Mouse (Mus musculus) MEL (cell line): ENCODE measurements at regions not wholly inside any gene's neighbourhood (a gene's known extent, or its start where the extent isn't known, plus 50 kb on each side); places are given as distances from the start of the nearest gene placed in this dataset.

Experiments used
- CHD2 ChIP-seq: IDR thresholded peaks from 2 replicates; pipeline ENCODE4 v1.6.1; 2011; ENCODE audit warnings: low read length, improper control_type of control experiment
- CTCF ChIP-seq, 3 experiments: IDR thresholded peaks in 2 of 3; conservative IDR thresholded peaks in 1 of 3; 2 replicates each; pipeline ENCODE4 v1.5.1; 2011 to 2012; ENCODE audit warnings: low read length in 3 of 3, low read depth in 2 of 3, mild to moderate bottlenecking in 2 of 3, improper control_type of control experiment in 1 of 3, inconsistent platforms in 1 of 3, mixed read lengths in 1 of 3, moderate library complexity in 1 of 3; ENCODE audit not compliant: control insufficient read depth in 1 of 3, insufficient read depth in 1 of 3, poor library complexity in 1 of 3, severe bottlenecking in 1 of 3
- E2F4 ChIP-seq: IDR thresholded peaks from 2 replicates; pipeline ENCODE4 v1.6.1; 2011; ENCODE audit warnings: low read depth, low read length, improper control_type of control experiment, borderline replicate concordance
- EP300 ChIP-seq, 2 experiments: IDR thresholded peaks; 2 replicates each; pipeline ENCODE4 v1.6.1; 2011; ENCODE audit warnings: improper control_type of control experiment in 2 of 2, low read length in 2 of 2, low read depth in 1 of 2, mild to moderate bottlenecking in 1 of 2
- GATA1 ChIP-seq: IDR thresholded peaks from 2 replicates; pipeline ENCODE4 v1.6.1; 2011; ENCODE audit warnings: low read depth, low read length, improper control_type of control experiment
- HCFC1 ChIP-seq: IDR thresholded peaks from 2 replicates; pipeline ENCODE4 v1.6.1; 2012; ENCODE audit warnings: low read depth, mild to moderate bottlenecking, inconsistent platforms, low read length, improper control_type of control experiment, moderate library complexity
- MYB ChIP-seq: IDR thresholded peaks from 2 replicates; pipeline ENCODE4 v1.6.1; 2011; ENCODE audit warnings: mild to moderate bottlenecking, low read depth, low read length, improper control_type of control experiment
- POLR2AphosphoS2 ChIP-seq: IDR thresholded peaks from 2 replicates; pipeline ENCODE4 v1.6.1; 2011; ENCODE audit warnings: low read length, improper control_type of control experiment
- SIN3A ChIP-seq: IDR thresholded peaks from 2 replicates; pipeline ENCODE4 v1.6.1; 2012; ENCODE audit warnings: low read length, improper control_type of control experiment, inconsistent platforms
- ZMIZ1 ChIP-seq: IDR thresholded peaks from 2 replicates; pipeline ENCODE4 v1.6.1; 2012; ENCODE audit warnings: low read depth, mild to moderate bottlenecking, inconsistent platforms, low read length, improper control_type of control experiment, moderate library complexity

- TF ChIP-seq CTCF (IDR thresholded peaks at IDR 0.05 in 2 of 3, conservative IDR thresholded peaks at IDR 0.05 in 1 of 3; ENCODE audit: control insufficient read depth in 1 of 3, insufficient read depth in 1 of 3, low read depth in 2 of 3, low read length in 3 of 3, poor library complexity in 1 of 3, severe bottlenecking in 1 of 3) (no peak), HCFC1 (no peak), EP300 (IDR thresholded peaks at IDR 0.05; ENCODE audit: low read depth in 1 of 2, low read length in 2 of 2) (no peak), E2F4 (no peak), POLR2AphosphoS2 (no peak), CHD2 (no peak), SIN3A (no peak), MYB (no peak), ZMIZ1 (no peak), GATA1 (0 out of 2 replicates have a peak, but pooled peaks have one; percentile 22)
Observed at GRCm38 (mm10) chr1:23188216-23188615, 86.2 kb upstream of the 4933415F23Rik start.
